In genomic region chr9:115760496-115760895, GRCm38 (mm10) we compare ENCODE assay signal across 10 mouse cellular contexts.
DNase-seq lines count a peak whose midpoint lies in the region; ATAC-seq lines count a peak whose summit lies in the region.
"Had no signal": no experiment of that assay in that cellular context is flagged by ENCODE, and none has a peak within 500 bp of the region (broad histone marks: within the 10 kb centered on the region; RNA-seq: fewer than 3 reads in every experiment).

No protein-coding gene starts in this region.

- peaks cover 23% of the 10 kb centered on the region for H3K4me1 ChIP-seq in heart, embryonic 11.5 days (ENCODE audit: control insufficient read depth, insufficient read depth, low read length)
- peaks cover 16 to 23% of the 10 kb centered on the region in 2 experiments for H3K4me1 ChIP-seq in heart, embryonic 14.5 days (ENCODE audit: control insufficient read depth in 2 of 2, insufficient read depth in 2 of 2, low read length in 2 of 2)

- ATAC-seq in heart, embryonic 11.5 days (replicated peaks; ENCODE audit: insufficient number of reproducible peaks, low FRiP score, low TSS enrichment), result peak; percentile 88
- peak; percentile 77 for ATAC-seq in heart, embryonic 14.5 days (ENCODE audit: insufficient number of reproducible peaks, insufficient read depth, low FRiP score, low read depth)
- ATAC-seq: intestine, embryonic 15.5 days had no signal

- no peaks in the 10 kb centered on the region for H3K9me3 ChIP-seq in heart, embryonic 11.5 days (replicated peaks; ENCODE audit: control insufficient read depth, low read length)
- 0 out of 2 replicates have a peak, but pooled peaks cover 4% of the 10 kb centered on the region for H3K9me3 ChIP-seq in heart, embryonic 14.5 days (ENCODE audit: control insufficient read depth, low read length)
- H3K9me3 ChIP-seq: intestine, embryonic 15.5 days had no signal

- H3K36me3 ChIP-seq in heart, embryonic 11.5 days (ENCODE audit: control insufficient read depth, insufficient read depth, low read length), result no peaks in the 10 kb centered on the region
- H3K36me3 ChIP-seq in heart, embryonic 14.5 days (ENCODE audit: control insufficient read depth, insufficient read depth, low read length), result no peaks in the 10 kb centered on the region
- H3K36me3 ChIP-seq: intestine, embryonic 15.5 days had no signal

- 0 out of 2 replicates have a peak overlapping the region, but pooled peaks have one; percentile 2 for H3K4me3 ChIP-seq in heart, embryonic 11.5 days (ENCODE audit: low read depth, low read length)
- H3K4me3 ChIP-seq in heart, embryonic 14.5 days (ENCODE audit: control insufficient read depth in 1 of 2, insufficient read depth in 1 of 2, low read depth in 1 of 2, low read length in 2 of 2), result no peak overlapping the region; a peak in 1 of 4 replicates
- H3K4me3 ChIP-seq: intestine, embryonic 15.5 days had no signal

- H3K9ac ChIP-seq in heart, embryonic 11.5 days (ENCODE audit: low read depth, low read length), result peak overlapping the region; percentile 50
- H3K9ac ChIP-seq in heart, embryonic 14.5 days (ENCODE audit: low read length), result no peak overlapping the region
- H3K9ac ChIP-seq: intestine, embryonic 15.5 days had no signal

- H3K4me2 ChIP-seq in heart, embryonic 11.5 days, result peak overlapping the region; percentile 34
- peak overlapping the region; percentile 4; the same call in 1 of the 2 replicates for H3K4me2 ChIP-seq in heart, embryonic 14.5 days (ENCODE audit: low read length)
- H3K4me2 ChIP-seq: intestine, embryonic 15.5 days had no signal

- no peak for DNase-seq in heart, adult 9 months (ENCODE audit: low spot score in 2 of 2)
- DNase-seq in kidney, postnatal 36 days, result peak; percentile 10 to 29
- peak; percentile 49 for DNase-seq in lung, postnatal 36 days
- DNase-seq in right cerebral cortex, postnatal 14 days, result no peak
- no peak for DNase-seq in spleen, postnatal 4 days (ENCODE audit: low spot score in 2 of 2)
- DNase-seq in MN1 (ENCODE audit: low spot score), result no peak
- DNase-seq: gastrocnemius, postnatal 14 days had no signal

- WGBS in heart, embryonic 11.5 days (ENCODE audit: insufficient replicate concordance), result 0% methylated on average over 2 of the region's 2 CpGs
- WGBS in heart, embryonic 14.5 days, result 0% methylated on average over 2 of the region's 2 CpGs

- no peaks in the 10 kb centered on the region for H3K27me3 ChIP-seq in heart, embryonic 11.5 days (ENCODE audit: control insufficient read depth, insufficient read depth, low read length)
- H3K27me3 ChIP-seq in heart, embryonic 14.5 days (ENCODE audit: control insufficient read depth, insufficient read depth, low read length), result no peaks in the 10 kb centered on the region
- H3K27me3 ChIP-seq: intestine, embryonic 15.5 days had no signal

- peak overlapping the region; percentile 84 for H3K27ac ChIP-seq in heart, embryonic 11.5 days (ENCODE audit: low read depth, low read length)
- peak overlapping the region; percentile 58 to 63 for H3K27ac ChIP-seq in heart, embryonic 14.5 days (replicated peaks in 1 of 2; ENCODE audit: control insufficient read depth in 1 of 2, insufficient read depth in 1 of 2, low read depth in 2 of 2, low read length in 2 of 2)
- H3K27ac ChIP-seq: intestine, embryonic 15.5 days had no signal

Comparison
In these comparisons a context has a peak if more than half of its experiments do, and no peak if none do; other contexts are left out.
1. DNase-seq: peak in kidney, postnatal 36 days (2 of 2) and lung, postnatal 36 days (single experiment); none in heart, adult 9 months (0 of 2), right cerebral cortex, postnatal 14 days (single experiment), spleen, postnatal 4 days (0 of 2) and MN1 (single experiment).